Mouse (Mus musculus) right cerebral cortex, postnatal 14 days (tissue): Measurements from ENCODE around the gene Atl3.
"Not testable (repeated sequence)": the region's sequence is repeated elsewhere in the genome, so short reads cannot be mapped to it uniquely, and the experiment has no call there.

Experiments used
- DNase-seq: peaks from one replicate; pipeline ENCODE4 v3.0.0; 2022

The Atl3 gene

GRCm38 (mm10) chr19:7493352-7494186 is at the start of gene Atl3:
TSS of gene Atl3 (plus strand) at chr19:7494040.
- no peak for DNase-seq

DNA sequence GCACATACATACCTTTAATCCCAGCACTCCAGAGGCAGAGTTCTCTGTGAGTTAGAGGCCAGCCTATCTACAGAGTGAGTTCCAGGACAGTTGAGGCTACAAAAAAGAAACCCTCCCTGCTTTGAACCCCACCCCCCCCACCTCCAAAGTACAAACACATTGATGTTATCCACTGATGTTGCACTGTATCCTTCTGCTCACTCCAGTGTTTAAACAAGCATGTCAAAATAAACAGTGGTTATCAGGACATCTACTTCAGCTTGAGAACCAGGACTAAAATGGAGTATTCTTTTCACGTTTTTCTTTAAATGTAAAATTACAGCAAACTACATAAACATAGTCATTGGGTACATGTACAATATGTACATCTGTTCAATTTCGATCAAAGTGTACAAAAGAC is 48.7 kb upstream of the Atl3 start:
- no peak for DNase-seq

GRCm38 (mm10) chr19:7445596-7445995 is 48.2 kb upstream of the Atl3 start:
- DNase-seq, result no peak

- no peak for DNase-seq
Measured at GRCm38 (mm10) chr19:7456803-7457202, 37.0 kb upstream of the Atl3 start.

GRCm38 (mm10) chr19:7458901-7459300 is 34.9 kb upstream of the Atl3 start:
- no peak for DNase-seq

- DNase-seq, result no peak
Measured at GRCm38 (mm10) chr19:7459370-7459769, 34.5 kb upstream of the Atl3 start.

DNA sequence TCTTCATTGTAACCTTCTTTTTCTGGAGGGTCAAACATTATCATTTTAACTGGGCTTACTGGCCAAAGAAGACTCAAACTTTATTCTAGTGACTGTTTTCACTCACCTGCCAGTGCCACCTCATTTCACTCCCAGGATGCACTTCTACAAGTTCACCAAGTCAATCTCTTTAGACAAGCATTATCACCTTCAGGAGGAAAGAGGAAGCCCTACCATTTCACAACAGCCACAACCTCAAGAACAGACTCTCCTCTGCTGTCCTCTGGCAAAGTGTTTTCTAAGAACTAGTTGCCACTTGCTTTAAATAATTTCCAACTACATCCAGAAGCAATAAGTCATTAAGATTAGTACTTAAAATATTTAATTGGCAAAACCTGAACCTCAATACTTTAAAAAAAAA is 25.9 kb upstream of the Atl3 start:
- DNase-seq, result no peak

GRCm38 (mm10) chr19:7470643-7471042 is 23.2 kb upstream of the Atl3 start:
- DNase-seq, result no peak

GRCm38 (mm10) chr19:7479751-7480248 is 14.0 kb upstream of the Atl3 start:
- no peak for DNase-seq

GRCm38 (mm10) chr19:7481541-7482265 is 12.1 kb upstream of the Atl3 start:
- peak; percentile 53 for DNase-seq

DNA sequence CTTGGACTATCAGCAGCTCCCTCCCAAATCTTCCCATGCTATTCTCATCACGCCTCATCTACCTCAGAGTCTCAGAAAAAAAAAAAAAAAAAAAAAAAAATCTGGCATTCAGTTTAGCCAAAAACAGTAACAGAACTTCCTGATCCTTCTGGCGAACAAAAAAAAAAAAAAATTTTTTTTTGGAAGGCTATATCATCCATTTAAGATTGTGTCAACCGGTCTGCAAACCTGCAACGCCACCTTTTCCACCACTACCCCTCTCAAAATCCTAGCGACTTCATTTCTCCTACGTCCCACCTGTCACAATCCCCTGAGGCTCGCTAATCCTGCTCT is 11.6 kb upstream of the Atl3 start:
- no peak for DNase-seq

GRCm38 (mm10) chr19:7482599-7483511 is 11.0 kb upstream of the Atl3 start, which contains the start of gene Rtn3:
TSS of gene Rtn3 (minus strand) at chr19:7483281.
- DNase-seq, result peak; percentile 99

DNA sequence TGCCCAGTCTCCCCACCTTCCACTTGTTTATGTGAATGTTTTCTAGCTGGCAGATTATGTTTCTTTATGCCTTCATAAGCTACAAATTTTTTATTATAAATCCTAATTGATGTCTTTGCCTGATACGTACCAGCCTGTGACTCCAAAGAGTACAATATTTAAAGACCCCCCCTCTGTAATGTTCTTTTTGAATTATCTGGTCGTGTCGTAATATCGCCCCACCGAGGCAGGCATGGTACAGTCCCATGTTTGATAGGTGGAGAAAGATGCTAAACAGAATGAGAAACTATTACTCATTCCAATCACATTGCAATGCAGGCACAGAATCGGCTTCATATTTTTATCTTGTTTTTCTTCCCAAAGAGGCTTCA is 10.3 kb upstream of the Atl3 start:
- peak; percentile 51 for DNase-seq

DNA sequence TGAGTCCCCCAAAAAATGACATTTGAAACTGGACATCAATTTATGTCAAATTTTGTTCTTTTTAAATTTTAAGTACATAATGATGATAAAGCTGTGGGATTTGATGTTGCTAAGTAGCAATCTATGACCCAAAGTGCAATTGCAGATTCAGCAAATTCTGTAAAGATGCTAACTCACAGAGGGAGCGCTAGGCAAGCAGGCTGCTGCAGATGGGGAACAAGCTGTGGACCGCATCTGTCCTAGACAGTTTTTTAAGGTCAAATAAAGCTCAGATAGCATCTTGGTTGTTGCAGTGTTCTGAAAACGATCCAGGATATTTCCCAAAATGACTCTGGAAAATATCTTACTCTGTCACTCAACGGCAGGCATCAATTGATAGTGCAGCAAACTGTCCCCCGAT is 9.8 kb upstream of the Atl3 start:
- DNase-seq, result no peak

DNA sequence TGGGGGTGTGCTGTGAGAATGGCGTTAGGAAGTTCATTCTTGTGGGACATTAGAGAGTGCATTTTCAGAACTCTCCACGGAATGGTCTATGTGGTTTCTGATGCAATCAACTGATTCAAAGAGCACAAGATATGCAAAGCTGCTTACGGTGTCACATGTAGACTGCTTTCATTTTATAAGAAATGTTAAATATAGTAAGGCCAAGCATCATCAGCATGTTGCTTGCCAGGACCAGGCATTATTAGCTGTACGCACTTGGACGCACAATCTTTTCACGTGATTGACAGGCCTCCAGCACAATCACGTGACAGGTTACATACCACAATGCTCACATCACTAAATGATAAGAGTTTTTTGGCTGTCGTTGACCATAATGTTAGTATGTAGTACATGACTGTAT is 6.2 kb upstream of the Atl3 start:
- no peak for DNase-seq

- DNase-seq, result no peak
Measured at GRCm38 (mm10) chr19:7491960-7492359, 1.9 kb upstream of the Atl3 start.

GRCm38 (mm10) chr19:7492682-7493081 is 1.2 kb upstream of the Atl3 start:
- DNase-seq, result no peak

GRCm38 (mm10) chr19:7494187-7495015 is 561 bp downstream of the Atl3 start:
- peak; percentile 94 for DNase-seq

DNA sequence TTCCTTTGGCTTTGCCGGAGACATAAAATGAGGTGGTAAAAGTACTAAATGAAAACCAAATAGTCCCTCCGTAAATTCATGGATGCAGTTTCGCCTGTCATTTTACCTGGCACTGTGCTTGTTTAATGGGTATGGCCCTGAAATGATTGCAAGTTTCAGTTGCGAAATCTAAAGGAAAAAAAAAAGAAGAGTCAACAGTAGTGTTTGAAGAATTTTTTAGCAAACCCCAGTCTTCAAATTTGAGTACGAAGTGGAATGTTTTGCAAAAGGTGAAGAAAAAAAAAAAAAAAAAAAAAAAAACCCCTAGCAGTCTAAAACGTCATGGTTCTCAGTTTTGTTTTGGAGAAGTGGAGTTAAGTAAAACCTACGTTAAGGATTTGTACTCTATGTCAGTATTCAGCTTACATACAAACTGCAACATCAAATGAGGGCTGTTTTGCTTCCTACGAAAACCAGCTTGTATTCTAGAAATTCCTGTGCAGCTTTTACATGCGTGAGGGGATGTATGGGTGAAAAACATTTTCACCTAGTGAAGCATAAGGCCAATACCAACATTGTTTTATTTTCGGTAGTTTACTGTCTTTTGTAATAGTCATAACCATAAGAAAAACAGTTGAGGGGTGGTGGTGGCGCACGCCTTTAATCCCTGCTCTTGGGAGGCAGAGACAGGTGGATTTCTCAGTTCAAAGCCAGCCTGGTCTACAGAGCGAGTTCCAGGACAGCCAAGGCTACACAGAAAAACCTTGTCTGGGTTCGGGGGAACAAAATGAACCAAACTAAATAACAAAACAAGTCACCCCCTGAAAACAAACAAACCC is 1.6 kb downstream of the Atl3 start:
- DNase-seq, result no peak

- not testable (repeated sequence) for DNase-seq
Measured at GRCm38 (mm10) chr19:7496070-7496469, 2.2 kb downstream of the Atl3 start.

DNA sequence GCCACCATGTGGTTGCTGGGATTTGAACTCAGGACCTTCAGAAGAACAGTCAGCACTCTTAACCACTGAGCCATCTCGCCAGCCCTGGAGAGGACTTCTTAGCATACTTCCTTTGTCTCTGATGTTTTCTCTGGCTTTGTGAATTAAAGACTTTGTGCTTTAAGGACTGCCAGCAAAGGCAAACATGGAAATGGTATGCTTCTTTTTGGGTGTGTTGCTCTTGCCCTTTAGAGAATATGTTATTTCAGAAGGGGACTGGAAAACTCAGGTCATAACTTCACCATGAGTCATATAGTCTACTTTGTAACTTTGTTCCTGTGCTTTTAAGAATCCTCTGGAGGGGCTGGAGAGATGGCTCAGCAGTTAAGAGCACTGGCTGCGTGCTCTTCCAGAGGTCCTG is 5.0 kb downstream of the Atl3 start:
- DNase-seq, result no peak
